Mouse (Mus musculus): ENCODE results near the gene Zkscan5. TPM values are rescaled to one million over a fixed set of nuclear protein-coding genes. Genes with fewer than 3 reads are reported as not detected.
"Not testable (repeated sequence)": the region's sequence is repeated elsewhere in the genome, so short reads cannot be mapped to it uniquely, and the experiment has no call there.

The Zkscan5 gene
- total RNA-seq, 4 experiments from 2014 or later = 10.4 to 12.2 (median 10.9) TPM

- no peak for DNase-seq (ENCODE audit: low spot score in 2 of 2)
Observed at GRCm38 (mm10) chr5:145213505-145213904, 9.1 kb downstream of the Zkscan5 start.

- DNase-seq (ENCODE audit: low spot score in 2 of 2) = no peak
Observed at GRCm38 (mm10) chr5:145214679-145215078, 10.3 kb downstream of the Zkscan5 start.

- DNase-seq (ENCODE audit: low spot score in 2 of 2) = no peak
Observed at GRCm38 (mm10) chr5:145217746-145218145, 13.4 kb downstream of the Zkscan5 start.

- no peak for DNase-seq (ENCODE audit: low spot score in 2 of 2)
Observed at GRCm38 (mm10) chr5:145218206-145218605, 13.8 kb downstream of the Zkscan5 start.

- DNase-seq (ENCODE audit: low spot score in 2 of 2) = no peak
Observed at GRCm38 (mm10) chr5:145218671-145219070, 14.3 kb downstream of the Zkscan5 start.

DNA sequence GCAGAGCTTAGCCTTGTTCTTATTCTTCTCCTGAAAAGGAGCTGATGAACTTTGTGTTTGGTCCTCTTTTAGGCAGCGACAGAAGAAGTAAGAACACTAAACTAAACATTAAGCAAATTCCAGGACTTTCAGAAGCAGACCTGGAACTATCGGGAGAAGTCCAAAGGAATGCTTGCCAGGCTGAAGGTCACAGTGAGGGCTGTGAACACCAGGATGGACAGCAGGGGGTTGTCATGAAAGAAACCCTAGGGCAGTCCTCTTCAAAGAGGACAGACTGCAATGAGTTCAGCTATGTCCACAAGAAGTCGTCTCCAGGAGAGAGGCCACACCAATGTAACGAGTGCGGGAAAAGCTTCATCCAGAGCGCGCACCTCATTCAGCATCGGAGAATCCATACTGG lies 15.6 kb downstream of the Zkscan5 start:
- DNase-seq (ENCODE audit: low spot score in 2 of 2) = no peak

DNA sequence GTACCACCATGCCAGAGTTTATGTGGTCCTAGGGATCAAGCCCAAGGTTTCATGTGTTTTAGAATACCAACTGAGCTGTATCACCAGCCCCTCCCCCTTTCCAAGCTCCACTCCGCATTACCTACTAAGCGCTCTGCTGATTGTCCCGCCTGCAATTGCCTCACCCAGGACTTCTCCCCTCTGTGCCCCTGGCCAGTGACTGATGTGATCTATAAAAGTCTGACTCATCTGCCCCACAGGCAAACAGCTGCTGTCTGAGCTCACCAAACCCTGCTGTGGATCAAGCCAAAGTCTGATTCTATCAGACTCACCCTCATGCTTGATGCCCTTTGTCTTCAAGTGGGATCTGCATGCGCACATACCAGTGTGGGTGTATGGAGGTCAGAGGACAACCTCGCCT lies 18.5 kb downstream of the Zkscan5 start:
- DNase-seq (ENCODE audit: low spot score in 2 of 2) = no peak

GRCm38 (mm10) chr5:145223395-145223794 lies 19.0 kb downstream of the Zkscan5 start:
- no peak for DNase-seq (ENCODE audit: low spot score in 2 of 2)

GRCm38 (mm10) chr5:145226453-145226852 lies 22.1 kb downstream of the Zkscan5 start:
- DNase-seq (ENCODE audit: low spot score in 2 of 2) = no peak

DNA sequence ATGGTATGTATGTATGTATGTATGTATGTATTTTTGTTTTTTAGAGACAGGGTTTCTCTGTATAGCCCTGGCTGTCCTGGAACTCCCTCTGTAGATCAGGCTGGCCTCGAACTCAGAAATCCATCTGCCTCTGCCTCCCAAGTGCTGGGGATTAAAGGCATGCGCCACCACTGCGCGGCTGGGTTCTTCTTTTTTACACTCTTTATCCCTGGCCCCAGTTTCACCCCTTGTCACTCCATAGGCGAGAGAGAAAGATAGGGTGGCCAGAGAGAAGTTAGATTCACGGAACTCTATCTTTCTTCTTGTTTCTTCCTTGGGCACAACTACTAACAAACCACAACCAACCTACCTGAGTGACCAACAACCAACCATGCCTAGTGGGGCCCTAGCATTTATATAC lies 24.9 kb downstream of the Zkscan5 start:
- not testable (repeated sequence) for DNase-seq (ENCODE audit: low spot score in 2 of 2)

DNA sequence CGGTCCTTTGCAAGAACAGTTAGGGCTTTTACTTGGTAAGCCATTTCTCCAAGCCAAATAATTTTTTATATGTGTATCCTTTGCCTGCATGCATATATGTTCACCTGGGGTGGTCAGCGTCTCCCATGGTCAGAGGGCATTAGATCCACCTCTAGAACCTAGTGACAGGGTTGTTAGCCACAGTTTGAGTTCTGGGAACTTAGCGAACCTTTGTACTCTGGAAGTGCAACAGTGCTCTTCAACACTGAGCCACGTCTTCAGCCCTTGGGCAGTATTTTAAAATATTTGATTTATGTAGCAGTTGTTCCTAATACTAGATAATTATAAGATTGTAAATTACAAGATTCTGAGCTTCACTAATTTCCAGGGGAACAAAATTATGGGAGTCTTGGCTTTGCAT lies 26.3 kb downstream of the Zkscan5 start:
- DNase-seq (ENCODE audit: low spot score in 2 of 2) = no peak

DNA sequence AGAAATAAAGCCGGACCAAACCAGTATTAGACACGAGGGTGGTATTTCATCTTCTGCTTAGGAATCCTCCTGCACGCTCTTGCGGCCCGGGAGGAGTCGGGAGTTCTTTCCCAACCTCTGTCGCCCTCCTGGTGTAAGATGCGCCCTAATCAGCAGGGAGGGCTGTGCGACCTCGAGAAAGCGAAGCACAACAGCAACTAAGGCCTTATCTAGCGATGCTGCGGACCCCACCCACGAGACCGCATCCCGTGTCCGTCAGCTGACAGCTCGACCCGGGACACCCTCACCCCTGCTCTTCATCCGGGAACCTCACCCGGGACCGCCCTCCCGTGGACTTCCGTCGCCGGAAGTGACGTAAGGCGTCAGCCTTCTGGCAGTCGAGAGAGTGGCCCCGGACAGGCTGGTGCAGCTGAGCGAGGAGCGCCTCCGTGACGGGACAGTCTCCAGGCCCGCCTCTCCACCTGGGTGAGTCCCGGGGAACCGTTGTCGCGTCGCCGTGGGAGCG lies 27.1 kb downstream of the Zkscan5 start, which contains the start of gene Zfp655:
Gene Zfp655 (plus strand): TSS at position 349 of the 505 bp plus-strand sequence.
- peak; percentile 96 to 97 for DNase-seq (ENCODE audit: low spot score in 2 of 2)

DNA sequence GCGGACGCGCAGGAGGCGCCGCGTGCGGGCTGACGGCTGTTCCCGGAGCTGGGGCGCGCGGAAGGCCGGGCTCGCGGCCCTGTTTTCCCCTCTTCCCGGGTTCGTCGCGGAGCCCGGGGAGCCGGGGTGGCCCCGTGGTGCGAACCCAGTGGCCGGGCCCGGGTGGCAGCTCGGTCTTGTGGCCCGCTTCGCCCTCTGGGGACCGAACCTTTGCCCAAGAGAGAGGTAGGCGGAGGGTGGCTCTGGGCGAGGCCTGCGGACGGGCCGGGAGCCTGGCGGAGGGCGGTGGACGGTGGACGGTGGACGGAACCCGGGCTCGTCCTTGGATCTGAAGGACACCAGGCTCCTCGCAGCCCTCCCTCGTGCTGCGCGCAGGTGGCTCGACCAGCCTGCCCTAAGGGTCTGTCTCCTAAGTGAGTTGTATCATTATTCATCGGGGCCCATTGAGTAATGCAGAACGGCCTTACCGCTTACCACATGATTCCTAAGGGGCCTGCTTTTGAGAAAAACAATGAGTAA lies 27.6 kb downstream of the Zkscan5 start:
- no peak for DNase-seq (ENCODE audit: low spot score in 2 of 2)

DNA sequence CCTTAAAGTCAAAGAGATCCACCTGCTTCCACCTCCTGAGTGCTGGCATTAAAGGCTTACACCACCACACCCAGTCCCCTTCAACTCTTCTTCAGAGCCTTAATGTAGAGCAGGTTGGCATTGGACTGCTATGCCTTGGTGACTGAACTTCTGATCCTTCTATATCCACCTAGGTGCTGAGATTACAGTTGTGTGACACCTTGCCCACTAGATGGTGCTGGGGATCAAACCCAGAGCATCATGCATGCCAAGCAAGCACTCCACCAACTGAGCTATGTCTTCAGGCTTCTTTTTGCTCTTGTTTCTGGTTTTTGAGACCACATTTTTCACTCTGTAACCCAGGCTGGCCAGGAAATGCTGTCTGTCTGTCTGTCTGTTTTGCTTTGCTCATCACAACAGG lies 30.3 kb downstream of the Zkscan5 start:
- no peak for DNase-seq (ENCODE audit: low spot score in 2 of 2)

DNA sequence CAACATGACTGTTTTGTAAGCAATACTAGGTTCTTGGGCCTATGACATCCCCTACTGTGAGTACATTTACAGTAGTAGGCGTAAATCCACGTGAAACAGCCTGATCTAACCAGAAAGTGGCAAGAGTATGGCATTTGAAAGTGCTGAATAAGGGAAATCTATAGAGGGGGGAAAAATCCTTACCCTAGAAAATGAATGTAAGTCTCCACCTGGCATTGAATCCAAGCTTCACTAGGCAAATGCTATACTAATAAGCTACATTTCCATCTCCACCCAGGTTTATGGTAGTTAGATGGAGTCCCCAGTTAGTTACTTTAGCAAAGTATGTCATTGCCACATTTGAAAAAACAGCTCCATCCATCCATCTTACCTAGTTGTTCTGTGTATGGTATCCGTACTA lies 45.2 kb downstream of the Zkscan5 start:
- DNase-seq (ENCODE audit: low spot score in 2 of 2) = no peak

Other genes with a start within 250 kb of the Zkscan5 start
- 10 to 100 TPM; 32.4 to 38.4 (median 37.2) TPM for gene Smurf1, start 238.7 kb upstream of the Zkscan5 start, total RNA-seq (2022)
- gene Gm4871, start 171.8 kb upstream of the Zkscan5 start, total RNA-seq (2022) = not detected
- not detected for gene 1700018F24Rik, start 161.6 kb upstream of the Zkscan5 start, total RNA-seq (2022)
- gene Arpc1a, start 120.7 kb upstream of the Zkscan5 start, total RNA-seq (2022) = 100 to 1,000 TPM; 213 to 219 (median 216) TPM
- not detected for gene Kpna7, start 120.5 kb upstream of the Zkscan5 start, total RNA-seq (2022)
- 10 to 100 TPM; 17.4 to 47.4 (median 23.9) TPM for gene Arpc1b, start 90.3 kb upstream of the Zkscan5 start, total RNA-seq (2022)
- gene Pdap1, start 64.3 kb upstream of the Zkscan5 start, total RNA-seq (2022) = 100 to 1,000 TPM in 1 of 4 experiments, 10 to 100 TPM in 3; 77.5 to 101 (median 86.1) TPM
- gene Bud31, start 64.2 kb upstream of the Zkscan5 start, total RNA-seq (2022) = 10 to 100 TPM; 70.3 to 76.5 (median 74.1) TPM
- gene Ptcd1, start 37.5 kb upstream of the Zkscan5 start, total RNA-seq (2022) = 10 to 100 TPM; 20.2 to 23.4 (median 21.8) TPM
- 10 to 100 TPM; 19.2 to 25.9 (median 22.6) TPM for gene Cpsf4, start 37.3 kb upstream of the Zkscan5 start, total RNA-seq (2022)
- gene Atp5j2, start 12.5 kb upstream of the Zkscan5 start, total RNA-seq (2022) = 100 to 1,000 TPM; 243 to 395 (median 326) TPM
- 10 to 100 TPM; 13.3 to 14.3 (median 14.0) TPM for gene Zkscan14, start 2.7 kb upstream of the Zkscan5 start, total RNA-seq (2022)
- 10 to 100 TPM; 31.6 to 35.8 (median 31.9) TPM for gene Zfp655, start 27.2 kb downstream of the Zkscan5 start, total RNA-seq (2022)
- gene Zscan25, start 75.9 kb downstream of the Zkscan5 start, total RNA-seq (2022) = 10 to 100 TPM; 18.5 to 24.1 (median 22.5) TPM
- gene Cyp3a57, start 140.7 kb downstream of the Zkscan5 start, total RNA-seq (2022) = under 1 TPM; 0.30 to 0.48 (median 0.34) TPM

All from left cerebral cortex, adult 8-10 months (tissue).